Mouse (Mus musculus): ENCODE data around the gene Dnah14. TPM values are rescaled to one million over a fixed set of nuclear protein-coding genes. Genes with fewer than 3 reads are reported as not detected.
"Not testable (repeated sequence)": the region's sequence is repeated elsewhere in the genome, so short reads cannot be mapped to it uniquely, and the experiment has no call there.

Gene Dnah14
- polyA plus RNA-seq, 1 experiment from 2014 or later: 1.4 TPM

DNA sequence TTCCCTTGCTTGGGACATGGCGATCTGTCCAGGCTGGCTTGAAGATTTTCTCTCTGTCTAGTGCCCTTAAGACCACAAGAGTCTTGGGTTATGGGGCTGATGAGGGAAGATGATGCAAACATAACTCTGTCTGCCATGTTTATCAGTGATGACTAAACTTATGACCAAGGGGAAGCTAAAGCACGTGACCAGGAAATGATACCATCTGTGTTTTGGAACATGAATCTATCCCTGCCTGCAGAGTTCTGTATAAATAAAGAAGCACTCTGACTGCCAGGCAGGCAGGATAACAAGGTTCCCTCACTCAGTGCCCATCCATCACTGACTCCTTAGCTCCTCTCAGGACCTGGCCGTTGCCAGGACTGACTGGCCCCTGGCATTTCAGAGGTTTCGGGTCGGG, 157.2 kb downstream of the Dnah14 start:
- H3K4me3 ChIP-seq (replicated peaks): no peak overlapping the region
- no peaks in the 10 kb centered on the region for H3K9me3 ChIP-seq (replicated peaks)
- WGBS: 61% methylated on average over 5 of the region's 5 CpGs
- no peak overlapping the region for H3K27ac ChIP-seq
- no peak for ATAC-seq (replicated peaks; ENCODE audit: low FRiP score)
- H3K9ac ChIP-seq: no peak overlapping the region
- no peaks in the 10 kb centered on the region for H3K36me3 ChIP-seq
- H3K4me2 ChIP-seq: no peak overlapping the region
- H3K4me1 ChIP-seq: no peaks in the 10 kb centered on the region
- H3K27me3 ChIP-seq: no peaks in the 10 kb centered on the region

- no peak for ATAC-seq (replicated peaks; ENCODE audit: low FRiP score)
- H3K4me2 ChIP-seq: no peak overlapping the region
- no peaks in the 10 kb centered on the region for H3K27me3 ChIP-seq
- H3K4me3 ChIP-seq (replicated peaks): no peak overlapping the region
- no peak overlapping the region for H3K9ac ChIP-seq
- WGBS: 62% methylated on average over 5 of the region's 5 CpGs
- no peak overlapping the region for H3K27ac ChIP-seq
- H3K9me3 ChIP-seq (replicated peaks): no peaks in the 10 kb centered on the region
- H3K36me3 ChIP-seq: no peaks in the 10 kb centered on the region
- H3K4me1 ChIP-seq: no peaks in the 10 kb centered on the region
These were observed 163.9 kb downstream of the Dnah14 start for GRCm38 (mm10) chr1:181740259-181740658.

DNA sequence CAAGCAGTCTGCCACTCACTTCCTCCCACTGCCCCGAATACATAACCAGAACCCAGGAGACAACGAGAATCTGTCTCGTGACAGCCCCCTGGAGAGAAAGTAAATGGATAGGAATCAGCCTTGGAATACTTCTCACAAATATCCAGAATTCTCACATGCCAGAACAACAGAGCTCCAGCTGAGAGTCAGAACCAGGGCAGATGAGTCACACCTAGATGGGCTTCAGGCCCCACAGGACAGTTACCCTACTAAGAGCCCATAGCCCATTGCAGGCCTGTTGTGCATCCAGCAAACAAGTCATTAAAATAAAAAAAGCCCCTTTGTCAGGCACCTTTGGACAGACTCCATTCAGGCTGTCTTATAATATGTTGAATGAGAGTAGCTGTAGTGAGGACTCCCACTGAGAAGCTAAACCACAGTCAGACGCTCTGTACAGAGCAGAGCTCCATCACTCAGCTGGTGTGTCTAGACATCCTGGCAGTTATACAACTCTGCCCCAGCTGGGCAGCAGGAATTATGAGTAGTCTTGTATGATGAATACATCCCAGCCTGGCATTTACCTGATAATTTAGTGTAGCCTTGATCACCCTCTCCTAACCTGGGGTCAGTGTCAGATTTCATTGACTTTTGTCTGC, 166.0 kb downstream of the Dnah14 start:
- Histone ChIP-seq H3K4me1 (no peaks in the 10 kb centered on the region), H3K4me3 (replicated peaks) (no peak overlapping the region), H3K9ac (no peak overlapping the region), H3K36me3 (no peaks in the 10 kb centered on the region), H3K4me2 (no peak overlapping the region), H3K27ac (no peak overlapping the region), H3K9me3 (replicated peaks) (no peaks in the 10 kb centered on the region), H3K27me3 (no peaks in the 10 kb centered on the region)
- WGBS: 71% methylated on average over 4 of the region's 4 CpGs
- no peak for ATAC-seq (replicated peaks; ENCODE audit: low FRiP score)

DNA sequence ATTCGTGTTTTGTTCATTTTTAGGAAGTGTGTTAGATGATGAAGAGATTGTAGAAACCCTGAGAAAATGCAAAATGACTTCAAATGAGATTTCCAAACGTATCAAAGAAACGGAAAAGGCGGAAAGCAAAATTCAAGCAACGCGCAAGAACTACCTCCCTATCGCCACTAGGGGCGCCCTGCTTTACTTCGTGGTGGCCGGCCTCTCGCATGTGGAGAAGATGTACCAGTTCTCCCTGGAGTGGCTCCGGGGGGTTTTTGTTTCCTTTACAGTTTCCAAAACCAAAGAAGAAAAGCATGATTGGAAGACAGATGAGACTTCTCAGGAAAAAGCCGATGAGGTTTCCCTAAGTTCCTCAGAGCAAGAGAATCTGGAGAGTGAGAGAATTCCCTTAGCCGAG, 193.0 kb downstream of the Dnah14 start:
- WGBS: 58% methylated on average over 14 of the region's 14 CpGs
- ATAC-seq (replicated peaks; ENCODE audit: low FRiP score): no peak

DNA sequence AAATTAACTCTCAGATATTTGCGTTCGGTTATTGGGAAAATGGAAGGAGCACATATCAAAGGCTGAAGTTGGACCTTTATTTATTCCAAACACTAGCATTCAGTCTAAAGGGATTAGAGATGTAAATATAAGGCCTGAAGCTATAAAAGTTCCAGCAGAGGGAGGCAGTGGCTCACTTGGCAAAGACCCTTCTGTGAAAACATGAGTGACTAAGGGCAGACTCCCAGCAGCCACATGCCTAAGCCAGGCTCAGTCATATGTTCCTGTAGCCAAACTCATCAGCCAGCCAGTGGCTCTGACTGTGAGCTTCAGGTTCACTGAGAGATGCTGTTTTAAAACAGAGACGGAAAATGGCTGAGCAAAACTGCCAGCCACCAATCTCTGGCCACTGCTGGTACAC, 195.5 kb downstream of the Dnah14 start:
- Histone ChIP-seq H3K4me3 (replicated peaks) (no peak overlapping the region), H3K27ac (no peak overlapping the region), H3K36me3 (no peaks in the 10 kb centered on the region), H3K4me2 (no peak overlapping the region), H3K9me3 (replicated peaks) (0 out of 2 replicates have a peak, but pooled peaks cover 2% of the 10 kb centered on the region), H3K9ac (no peak overlapping the region), H3K4me1 (no peaks in the 10 kb centered on the region), H3K27me3 (no peaks in the 10 kb centered on the region)
- no peak for ATAC-seq (replicated peaks; ENCODE audit: low FRiP score)
- 95% methylated on average over 3 of the region's 3 CpGs for WGBS

More for the DNA sequence above, 193.0 kb downstream of the Dnah14 start:
- Histone ChIP-seq H3K9ac (no peak overlapping the region), H3K4me3 (replicated peaks) (no peak overlapping the region), H3K27ac (no peak overlapping the region), H3K4me2 (no peak overlapping the region), H3K4me1 (no peaks in the 10 kb centered on the region), H3K9me3 (replicated peaks) (0 out of 2 replicates have a peak, but pooled peaks cover 2% of the 10 kb centered on the region), H3K36me3 (no peaks in the 10 kb centered on the region), H3K27me3 (no peaks in the 10 kb centered on the region)

DNA sequence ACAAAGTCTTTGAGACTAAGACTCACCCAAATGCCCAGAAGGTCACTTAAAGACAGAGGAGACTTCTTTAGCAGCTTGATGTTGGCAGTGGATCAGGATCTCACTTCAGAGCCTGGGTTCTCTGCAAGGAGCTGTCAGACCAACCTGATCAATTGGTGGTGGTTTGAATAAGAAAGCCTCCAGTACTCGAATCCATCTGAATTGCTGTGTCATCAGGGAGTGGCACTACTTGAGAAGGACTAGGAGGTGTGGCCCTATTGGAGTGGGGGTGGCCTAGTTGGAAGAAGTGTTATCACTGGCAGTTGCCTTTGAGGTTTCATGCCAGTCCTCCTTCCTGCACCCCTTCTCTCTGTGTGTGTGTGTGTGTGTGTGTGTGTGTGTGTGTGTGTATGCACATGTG, 200.2 kb downstream of the Dnah14 start:
- H3K9me3 ChIP-seq (replicated peaks): no peaks in the 10 kb centered on the region

GRCm38 (mm10) chr1:181782600-181782999, 206.2 kb downstream of the Dnah14 start:
- not testable (repeated sequence) for H3K4me1 ChIP-seq; H3K9ac ChIP-seq; H3K27me3 ChIP-seq; H3K4me3 ChIP-seq (replicated peaks); H3K36me3 ChIP-seq; ATAC-seq (replicated peaks; ENCODE audit: low FRiP score); H3K9me3 ChIP-seq (replicated peaks); H3K27ac ChIP-seq; H3K4me2 ChIP-seq
- 97% methylated on average over 11 of the region's 11 CpGs for WGBS

More for the DNA sequence above, 200.2 kb downstream of the Dnah14 start:
- Histone ChIP-seq H3K4me2 (no peak overlapping the region), H3K9ac (no peak overlapping the region), H3K27me3 (no peaks in the 10 kb centered on the region), H3K36me3 (no peaks in the 10 kb centered on the region), H3K4me3 (replicated peaks) (no peak overlapping the region), H3K4me1 (no peaks in the 10 kb centered on the region), H3K27ac (no peak overlapping the region)
- WGBS: 61% methylated on average over 1 of the region's 1 CpGs
- no peak for ATAC-seq (replicated peaks; ENCODE audit: low FRiP score)

DNA sequence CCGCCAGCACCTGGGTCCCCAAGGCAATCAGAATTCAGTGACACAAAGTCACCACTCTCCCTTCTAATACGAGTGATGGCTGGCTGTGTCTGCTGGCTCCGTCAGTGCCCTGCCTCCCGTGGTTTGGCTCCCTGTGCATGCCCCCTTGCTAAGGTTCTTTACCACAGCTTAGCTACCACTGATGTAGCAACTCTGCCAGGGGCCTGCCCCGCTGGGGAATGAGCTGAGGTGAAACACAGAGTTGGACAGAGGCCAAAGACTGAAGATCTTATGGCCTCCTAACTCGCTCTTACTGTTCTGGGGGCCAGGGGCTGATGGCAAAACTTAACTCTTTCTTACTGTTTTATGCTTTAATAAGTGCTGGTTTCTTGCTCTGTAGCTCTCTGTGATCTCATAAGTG, 213.6 kb downstream of the Dnah14 start:
- WGBS: 51% methylated on average over 6 of the region's 6 CpGs
- no peak overlapping the region for H3K9ac ChIP-seq
- H3K27me3 ChIP-seq: no peaks in the 10 kb centered on the region
- peak overlapping the region; percentile 56; the same call in 1 of the 2 replicates for H3K27ac ChIP-seq
- ATAC-seq (replicated peaks; ENCODE audit: low FRiP score): no peak
- 0 out of 2 replicates have a peak, but pooled peaks cover 2% of the 10 kb centered on the region for H3K4me1 ChIP-seq
- 0 out of 2 replicates have a peak, but pooled peaks cover 4% of the 10 kb centered on the region for H3K9me3 ChIP-seq (replicated peaks)
- H3K36me3 ChIP-seq: no peaks in the 10 kb centered on the region
- no peak overlapping the region for H3K4me2 ChIP-seq
- no peak overlapping the region for H3K4me3 ChIP-seq (replicated peaks)

GRCm38 (mm10) chr1:181793541-181793940, 217.2 kb downstream of the Dnah14 start:
- Histone ChIP-seq H3K27ac (no peak overlapping the region), H3K9ac (no peak overlapping the region), H3K4me1 (0 out of 2 replicates have a peak, but pooled peaks cover 2% of the 10 kb centered on the region), H3K4me3 (replicated peaks) (no peak overlapping the region), H3K4me2 (no peak overlapping the region), H3K27me3 (no peaks in the 10 kb centered on the region), H3K9me3 (replicated peaks) (no peaks in the 10 kb centered on the region), H3K36me3 (no peaks in the 10 kb centered on the region)
- no peak for ATAC-seq (replicated peaks; ENCODE audit: low FRiP score)
- WGBS: 48% methylated on average over 2 of the region's 2 CpGs

DNA sequence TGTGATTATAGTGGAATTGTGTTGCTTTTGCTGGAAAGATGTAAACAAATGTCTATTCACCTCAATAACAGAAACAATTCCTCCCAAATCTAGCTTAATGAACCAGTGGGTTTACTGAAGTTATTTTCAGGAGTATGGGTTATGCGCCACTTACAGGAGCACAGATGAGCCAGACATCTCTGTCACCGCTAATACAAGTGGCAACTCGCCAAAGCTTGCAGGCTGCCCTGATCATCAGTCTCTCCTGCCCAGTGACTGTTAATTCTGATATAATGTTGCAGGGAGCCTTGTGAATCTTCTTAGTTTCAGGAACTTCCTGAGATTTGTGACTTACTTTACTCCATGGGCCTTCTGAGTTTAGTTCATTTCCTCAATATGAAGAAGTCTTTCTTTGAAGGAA, 223.6 kb downstream of the Dnah14 start:
- Histone ChIP-seq H3K9me3 (replicated peaks) (no peaks in the 10 kb centered on the region), H3K9ac (no peak overlapping the region), H3K4me1 (no peaks in the 10 kb centered on the region), H3K4me3 (replicated peaks) (no peak overlapping the region), H3K36me3 (no peaks in the 10 kb centered on the region), H3K27ac (no peak overlapping the region), H3K4me2 (no peak overlapping the region), H3K27me3 (no peaks in the 10 kb centered on the region)
- 93% methylated on average over 3 of the region's 3 CpGs for WGBS
- ATAC-seq (replicated peaks; ENCODE audit: low FRiP score): no peak

DNA sequence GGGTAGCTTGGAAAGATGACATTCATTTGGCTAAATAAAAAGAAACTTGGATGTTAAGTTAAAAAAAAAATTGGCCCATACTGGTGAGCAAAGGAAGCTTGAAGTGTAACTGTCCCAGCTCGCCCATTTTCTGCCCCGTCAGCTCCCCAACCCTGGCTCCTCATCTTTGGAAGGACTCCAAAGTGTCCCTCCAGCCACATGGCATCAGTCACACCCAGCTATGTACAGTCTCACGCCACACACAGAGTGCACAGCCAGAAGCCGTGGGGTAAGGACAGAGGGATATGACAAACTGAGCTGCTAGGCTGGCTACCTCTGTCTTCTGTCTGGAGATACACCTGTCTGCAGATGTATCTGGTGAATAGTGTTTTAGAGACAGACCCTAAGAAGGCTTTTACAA, 224.3 kb downstream of the Dnah14 start:
- no peak for ATAC-seq (replicated peaks; ENCODE audit: low FRiP score)
- WGBS: 86% methylated on average over 4 of the region's 4 CpGs

DNA sequence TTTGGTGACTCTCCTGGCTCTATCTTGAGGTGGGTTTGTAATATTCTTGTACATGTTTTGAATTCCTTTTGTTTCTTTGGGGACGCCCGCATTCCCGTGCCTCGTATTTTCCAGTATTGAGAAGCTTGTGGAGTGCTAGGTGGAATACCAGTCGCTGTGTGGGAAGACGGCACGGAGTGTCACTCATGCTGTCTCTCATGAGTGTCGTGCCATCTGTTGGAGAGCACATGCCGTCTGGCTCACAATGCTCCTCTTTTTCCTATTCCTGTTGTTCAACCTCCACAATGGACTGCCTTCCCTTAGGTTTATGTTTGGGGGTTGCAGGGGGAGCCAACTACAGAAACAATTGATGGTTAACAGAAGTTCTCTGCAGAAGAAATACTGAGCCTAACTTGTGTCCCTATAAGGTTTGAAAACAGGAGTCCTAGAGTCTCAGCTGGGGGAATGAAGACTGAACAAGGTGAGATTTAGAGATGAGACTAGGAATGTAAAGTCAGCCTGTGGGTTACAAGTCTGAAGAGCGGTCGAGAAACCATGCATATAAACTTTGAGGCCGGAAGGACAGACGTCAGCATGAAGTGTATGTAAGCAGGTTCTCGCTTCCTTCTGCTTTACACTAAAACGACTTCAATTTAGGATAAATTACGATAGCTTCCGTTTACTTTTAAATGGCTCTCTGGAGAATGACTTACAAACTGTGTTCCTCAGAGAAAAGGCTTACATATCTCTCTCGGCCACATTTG, 235.3 kb downstream of the Dnah14 start:
- 82% methylated on average over 18 of the region's 18 CpGs for WGBS
- peaks cover 27% of the 10 kb centered on the region for H3K36me3 ChIP-seq
- no peak for ATAC-seq (replicated peaks; ENCODE audit: low FRiP score)
- H3K4me1 ChIP-seq: no peaks in the 10 kb centered on the region
- H3K4me2 ChIP-seq: no peak overlapping the region
- no peaks in the 10 kb centered on the region for H3K27me3 ChIP-seq
- no peak overlapping the region for H3K27ac ChIP-seq
- H3K4me3 ChIP-seq (replicated peaks): no peak overlapping the region
- H3K9me3 ChIP-seq (replicated peaks): no peaks in the 10 kb centered on the region
- H3K9ac ChIP-seq: no peak overlapping the region

More for the DNA sequence above, 224.3 kb downstream of the Dnah14 start:
- H3K27ac ChIP-seq: no peak overlapping the region
- no peaks in the 10 kb centered on the region for H3K27me3 ChIP-seq
- no peaks in the 10 kb centered on the region for H3K4me1 ChIP-seq
- no peaks in the 10 kb centered on the region for H3K36me3 ChIP-seq
- no peak overlapping the region for H3K4me3 ChIP-seq (replicated peaks)
- H3K4me2 ChIP-seq: no peak overlapping the region
- no peaks in the 10 kb centered on the region for H3K9me3 ChIP-seq (replicated peaks)
- no peak overlapping the region for H3K9ac ChIP-seq
